Mouse (Mus musculus) forebrain, embryonic 13.5 days (tissue): ENCODE measurements around the gene Otud7a. TPM values are rescaled to one million over a fixed set of nuclear protein-coding genes. Genes with fewer than 3 reads are reported as not detected.

Experiments
- ATAC-seq: fragments of 200-750 bp; cut with Nextera tagmentation; 2 replicates; pipeline ENCODE4 v1.8.0; 2017
- H3K27ac ChIP-seq: fragments of 300-500 bp; sonication (generic); 2 replicates; pipeline ENCODE4 v1.5.1; 2015; ENCODE audit warnings: inconsistent platforms, mild to moderate bottlenecking, moderate library complexity
- H3K27me3 ChIP-seq: fragments of 300-500 bp; sonication (generic); 2 replicates; pipeline ENCODE4 v1.6.1; 2015; ENCODE audit warnings: mild to moderate bottlenecking, inconsistent platforms
- H3K36me3 ChIP-seq: fragments of 300-500 bp; sonication (generic); 2 replicates; pipeline ENCODE4 v1.6.1; 2015; ENCODE audit warnings: mild to moderate bottlenecking, inconsistent platforms; ENCODE audit not compliant: poor library complexity, severe bottlenecking
- H3K4me1 ChIP-seq: fragments of 300-500 bp; sonication (generic); 2 replicates; pipeline ENCODE4 v1.6.1; 2015; ENCODE audit warnings: inconsistent platforms
- H3K4me2 ChIP-seq: fragments of 300-500 bp; sonication (generic); 2 replicates; pipeline ENCODE4 v1.6.1; 2015; ENCODE audit warnings: inconsistent platforms, mild to moderate bottlenecking, moderate library complexity
- H3K4me3 ChIP-seq: fragments of 300-500 bp; sonication (generic); 2 replicates; pipeline ENCODE4 v1.5.1; 2015; ENCODE audit warnings: mild to moderate bottlenecking, inconsistent platforms
- H3K9ac ChIP-seq: fragments of 300-500 bp; sonication (generic); 2 replicates; pipeline ENCODE4 v1.6.1; 2015; ENCODE audit warnings: mild to moderate bottlenecking, inconsistent platforms
- H3K9me3 ChIP-seq: fragments of 300-500 bp; sonication (generic); replicated peaks from 2 replicates; pipeline ENCODE4 v1.6.1; 2016; ENCODE audit warnings: inconsistent platforms
- WGBS: fragments of 180-500 bp; shearing (Covaris S2); methylation state at CpG from one replicate; pipeline ENCODE4 v1.1.7; 2015; 5-methylcytosine and 5-hydroxymethylcytosine counted together
- polyA plus RNA-seq: library from polyadenylated mRNA; unstranded; fragments of >200 nt; fragmentation: Nextera tagmentation; extraction: Ambion mirVana; gene quantifications from 2 replicates; pipeline ENCODE4 v1.2.1, GENCODE M21; 2015

Gene Otud7a
- polyA plus RNA-seq, 1 experiment from 2014 or later: 1.8 TPM

- Histone ChIP-seq H3K9me3 (no peaks in the 10 kb centered on the region), H3K4me2 (no peak overlapping the region), H3K27ac (no peak overlapping the region), H3K9ac (no peak overlapping the region), H3K4me3 (no peak overlapping the region), H3K27me3 (no peaks in the 10 kb centered on the region), H3K36me3 (no peaks in the 10 kb centered on the region), H3K4me1 (peaks cover 10% of the 10 kb centered on the region)
- WGBS: 91% methylated on average over 7 of the region's 7 CpGs
- no peak for ATAC-seq
Measured at GRCm38 (mm10) chr7:63799304-63799703, 354.8 kb downstream of the Otud7a start.

DNA sequence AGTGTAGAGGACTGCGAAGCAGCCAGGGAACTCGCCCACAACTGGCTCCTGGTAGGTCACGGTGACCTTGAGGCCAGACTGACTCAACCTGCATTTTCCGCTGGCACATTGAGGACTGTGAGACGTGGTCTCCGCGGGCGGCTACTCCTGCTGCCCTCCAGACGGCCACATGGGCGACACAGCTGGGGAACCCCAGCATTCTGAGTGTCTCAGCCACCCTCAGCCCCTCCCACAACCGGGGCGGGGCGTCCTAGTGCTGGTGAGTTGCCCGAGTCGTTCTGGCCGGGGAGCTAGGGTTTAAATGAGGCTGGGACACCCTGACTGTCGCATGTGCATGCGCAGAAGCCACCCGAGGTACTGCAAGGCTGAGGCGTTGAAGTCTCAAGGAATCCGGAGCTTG is 358.2 kb downstream of the Otud7a start:
- 92% methylated on average over 21 of the region's 21 CpGs for WGBS
- ATAC-seq: no peak
- H3K9me3 ChIP-seq: no peaks in the 10 kb centered on the region
- H3K27me3 ChIP-seq: no peaks in the 10 kb centered on the region
- no peak overlapping the region for H3K4me2 ChIP-seq
- no peaks in the 10 kb centered on the region for H3K4me1 ChIP-seq
- no peak overlapping the region for H3K4me3 ChIP-seq
- H3K9ac ChIP-seq: no peak overlapping the region
- no peaks in the 10 kb centered on the region for H3K36me3 ChIP-seq
- no peak overlapping the region for H3K27ac ChIP-seq

Other genes starting within 250 kb of the Otud7a start
- 5.0 and 5.4 TPM in 2 replicates for gene Chrna7, start 232.2 kb upstream of the Otud7a start, polyA plus RNA-seq